Mouse (Mus musculus) left cerebral cortex, postnatal 14 days (tissue): ENCODE measurements around the gene Erich6b. TPM values are rescaled to one million over a fixed set of nuclear protein-coding genes. Genes with fewer than 3 reads are reported as not detected.

Source experiments
- DNase-seq, 2 experiments: peaks; one replicate each; pipeline ENCODE4 v3.0.0; 2021 to 2022; ENCODE audit warnings: low spot score in 2 of 2, mixed read lengths in 1 of 2
- intact Hi-C: fragments of 180-260 bp; cut with DNase I; formaldehyde crosslinking; loops from one replicate; pipeline ENCODE4 v1.15.1; 2025
- total RNA-seq, 2 experiments: library from RNA; stranded (reverse); gene quantifications; 2 replicates each; pipeline ENCODE4 v1.2.3; 2021

The Erich6b gene
- total RNA-seq, 2 experiments from 2014 or later, result not detected

DNA sequence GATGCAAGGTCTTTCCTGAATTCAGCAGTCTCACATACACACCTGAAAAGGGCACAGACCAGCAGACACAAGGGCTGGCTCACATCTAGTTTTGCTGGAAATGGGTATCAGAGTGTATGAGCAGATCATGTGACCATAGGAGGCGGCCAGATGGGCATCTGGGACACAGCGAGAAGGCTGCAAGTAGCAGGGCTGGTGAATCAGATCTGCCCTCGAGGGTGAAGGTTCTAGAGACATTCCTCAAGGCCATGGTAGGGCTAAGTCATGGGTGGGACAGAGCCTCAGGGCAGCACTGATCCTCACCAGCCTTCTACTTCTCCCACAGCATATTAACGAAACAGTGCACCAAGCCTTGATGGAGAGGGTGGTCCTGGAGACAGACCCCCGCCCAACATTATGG is 54.0 kb downstream of the Erich6b start:
- intact Hi-C loops, result no loop called here
- DNase-seq, result no peak

DNA sequence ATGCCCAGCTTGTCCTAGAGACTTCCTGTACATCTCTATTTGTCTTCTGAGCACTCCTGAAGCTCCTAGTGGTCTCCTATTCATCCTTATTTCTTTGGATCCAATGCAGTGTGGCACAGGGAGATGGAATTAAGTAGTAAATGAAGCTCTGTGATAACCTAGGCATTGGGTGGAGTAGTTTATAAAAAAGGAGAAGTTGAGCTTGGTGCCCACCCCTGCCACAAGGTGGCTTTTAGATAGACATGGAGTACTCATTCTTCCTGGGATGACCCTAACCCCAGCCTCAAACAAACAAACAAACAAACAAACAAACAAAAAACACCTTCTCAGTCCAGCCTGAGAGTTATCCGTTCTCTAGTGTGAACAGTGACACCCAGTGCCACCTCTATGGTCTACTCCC is 55.9 kb downstream of the Erich6b start:
- intact Hi-C loops, result no loop called here
- DNase-seq, result no peak

DNA sequence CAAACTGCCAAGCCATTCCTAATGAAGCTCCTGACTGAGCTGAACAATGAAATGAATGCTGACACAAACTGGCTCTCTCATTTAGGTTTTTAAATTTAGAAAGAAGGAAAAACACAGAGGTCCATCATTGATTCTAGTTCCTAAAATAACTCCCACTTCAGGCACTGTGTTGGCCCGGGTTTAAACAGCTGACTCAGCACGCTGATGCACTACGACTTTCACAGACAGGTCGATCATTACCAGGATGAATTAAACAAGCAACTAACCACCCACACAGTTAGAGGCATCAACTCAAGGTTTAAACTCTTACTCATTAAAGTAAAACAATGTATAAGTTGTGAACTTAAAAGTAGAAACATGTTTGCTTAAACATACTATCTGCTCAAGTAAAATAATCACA is 64.6 kb downstream of the Erich6b start:
- no peak for DNase-seq
- intact Hi-C loops, result loop anchor here (5.0 kb wide), 1 partner anchor 64 kb away; the partner anchor contains the start of gene Erich6b

DNA sequence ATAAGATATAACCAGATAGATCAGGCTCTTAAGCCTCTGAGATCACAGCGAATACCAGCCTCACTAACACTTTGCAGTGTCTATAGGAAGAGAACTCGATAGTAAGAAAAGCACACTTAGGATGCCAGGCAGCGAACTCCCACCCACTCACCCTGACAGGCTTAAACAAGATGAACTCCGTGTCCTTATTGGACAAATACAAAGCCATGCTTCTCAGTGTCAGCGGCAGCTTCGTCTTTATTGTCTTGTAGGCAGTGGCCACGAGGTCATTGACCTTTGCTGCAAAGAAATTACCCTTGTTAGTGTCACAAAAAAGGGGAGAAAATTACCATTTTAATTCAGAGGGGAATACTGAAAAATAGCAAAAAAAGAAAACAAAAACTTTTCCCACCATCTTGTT is 65.7 kb downstream of the Erich6b start:
- intact Hi-C loops, result loop anchor here (5.0 kb wide), 1 partner anchor 65 kb away; the partner anchor contains the start of gene Erich6b
- no peak for DNase-seq

DNA sequence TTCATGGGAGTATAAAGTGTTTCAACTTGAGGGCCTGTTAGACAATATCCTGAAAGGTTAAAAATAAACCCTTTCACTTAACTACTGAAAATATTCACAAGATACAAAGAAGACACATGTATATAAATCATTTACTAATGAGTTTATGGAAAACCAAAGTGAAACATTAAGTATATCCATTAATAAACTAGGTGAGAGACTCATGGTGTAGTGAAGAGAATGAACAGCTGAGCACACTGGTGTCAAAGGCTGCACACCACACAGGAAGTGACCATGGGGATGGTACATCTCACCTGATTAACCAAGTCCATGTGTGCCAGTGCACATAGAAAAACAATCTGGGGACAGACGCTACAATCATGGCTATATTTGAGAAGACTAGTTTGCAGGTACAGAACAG is 66.9 kb downstream of the Erich6b start:
- intact Hi-C loops, result loop anchor here (5.0 kb wide), 1 partner anchor 67 kb away; the partner anchor contains the start of gene Erich6b
- DNase-seq, result no peak

DNA sequence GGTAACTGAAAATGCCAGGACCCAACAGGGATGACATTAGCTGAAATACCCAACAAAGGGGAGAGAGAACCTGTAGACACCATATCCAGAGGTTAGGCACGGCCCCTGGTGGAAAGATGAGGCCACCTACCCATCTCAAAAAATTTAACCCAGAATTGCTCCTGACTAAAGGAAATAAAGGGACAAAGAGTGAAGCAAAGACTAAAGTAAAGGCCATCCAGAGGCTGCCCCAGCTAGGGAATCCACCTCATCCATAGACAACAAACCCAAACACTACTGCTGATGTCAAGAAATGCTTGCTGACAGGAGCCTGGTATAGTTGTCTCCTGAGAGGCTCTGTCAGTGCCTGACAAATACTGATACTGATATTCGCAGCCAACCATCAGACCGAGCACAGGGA is 69.7 kb downstream of the Erich6b start:
- DNase-seq, result no peak
- intact Hi-C loops, result loop anchor here (10.0 kb wide), 1 partner anchor 257 kb away; the partner anchor contains the start of gene Siah3

DNA sequence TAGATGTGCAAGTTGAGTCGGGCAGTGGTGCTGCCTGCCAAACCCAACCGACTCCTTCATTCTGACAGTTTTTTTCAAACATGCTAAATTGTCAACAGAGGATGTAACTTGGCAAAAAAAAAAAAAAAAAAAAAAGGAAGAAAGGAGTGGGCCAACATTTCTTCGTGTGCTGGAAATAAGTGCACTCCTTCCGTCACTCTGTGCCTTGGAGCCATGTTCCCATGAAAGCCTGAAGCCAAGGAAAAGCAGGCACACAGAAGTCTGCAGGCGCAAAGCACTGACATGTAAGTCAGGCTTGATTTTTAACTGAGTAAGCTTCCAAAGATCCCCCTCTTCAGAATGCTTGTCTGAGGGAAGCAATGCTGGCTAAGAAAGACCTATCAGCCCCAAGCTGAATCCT is 70.6 kb downstream of the Erich6b start:
- intact Hi-C loops, result loop anchor here (10.0 kb wide), 1 partner anchor 258 kb away; the partner anchor contains the start of gene Siah3
- DNase-seq, result no peak

DNA sequence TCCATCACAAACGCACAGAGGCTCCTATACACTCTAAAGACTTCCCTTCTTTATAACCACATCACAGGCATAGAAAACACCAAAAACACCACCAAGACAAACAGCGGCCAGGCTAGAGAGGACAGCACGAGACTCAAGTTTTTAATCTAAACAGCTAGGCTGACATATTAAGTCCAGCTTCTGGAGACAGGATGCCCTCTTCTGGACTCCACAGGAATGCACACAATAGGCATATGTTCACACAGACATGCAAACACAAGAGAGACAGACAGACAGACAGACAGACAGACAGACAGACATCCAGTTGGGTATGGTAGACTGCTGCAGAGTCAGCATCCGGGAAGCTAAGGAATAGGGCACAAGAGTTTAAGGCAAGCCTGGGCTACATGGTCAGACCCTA is 71.6 kb downstream of the Erich6b start:
- intact Hi-C loops, result loop anchor here (10.0 kb wide), 1 partner anchor 259 kb away; the partner anchor contains the start of gene Siah3
- DNase-seq, result peak; percentile 27 to 32

DNA sequence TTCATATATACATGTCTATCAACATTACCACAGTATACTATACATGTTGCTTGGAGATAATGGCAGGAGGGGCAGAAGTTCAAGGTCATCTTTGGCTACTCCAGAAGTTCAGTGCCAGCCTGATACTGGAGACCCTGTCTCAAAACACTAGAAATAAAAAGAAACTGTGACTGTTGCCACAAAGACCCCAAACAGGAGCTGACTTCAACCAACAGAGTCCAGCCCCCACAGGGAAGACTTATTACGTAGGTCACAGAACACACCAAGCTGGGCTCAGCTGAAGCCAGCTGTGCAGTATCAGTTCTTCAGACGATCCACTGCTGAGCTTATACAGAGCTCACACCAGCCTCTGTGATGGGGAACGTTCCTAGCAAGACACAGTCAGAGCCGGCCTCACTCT is 74.4 kb downstream of the Erich6b start:
- no peak for DNase-seq
- intact Hi-C loops, result loop anchor here (10.0 kb wide), 1 partner anchor 262 kb away; the partner anchor contains the start of gene Siah3

Other genes with a start within 250 kb of the Erich6b start
- gene Siah3, start 186.3 kb upstream of the Erich6b start, total RNA-seq, result 10 to 100 TPM; 11.4 to 12.5 TPM
- gene Spert, start 49.1 kb upstream of the Erich6b start, total RNA-seq, result not detected
- 10 to 100 TPM; 22.8 to 23.2 TPM for gene Cog3, start 112.3 kb downstream of the Erich6b start, total RNA-seq
- gene Slc25a30, start 144.8 kb downstream of the Erich6b start, total RNA-seq, result 10 to 100 TPM in 1 of 2 experiments, 1 to 10 TPM in 1; 9.9 to 10.9 TPM
- gene Tpt1, start 202.8 kb downstream of the Erich6b start, total RNA-seq, result 1,000 to 10,000 TPM; 1,045 to 1,071 TPM